Mouse (Mus musculus): ENCODE measurements around the gene Fth1.

GRCm38 (mm10) chr19:10013348-10013747, 33.0 kb downstream of the Fth1 start:
- no peak for TF ChIP-seq CTCF (IDR thresholded peaks at IDR 0.05)
- no peak for TF ChIP-seq EP300 (IDR thresholded peaks at IDR 0.05)

Data from lung, postnatal 0 days (tissue).